Mouse (Mus musculus): ENCODE measurements at regions not wholly inside any gene's neighbourhood (a gene's known extent, or its start where the extent isn't known, plus 50 kb on each side); places are given as distances from the start of the nearest gene placed in this dataset.

- intact Hi-C loops (cut with DNase I): no loop called here
- DNase-seq: no peak
Observed at GRCm38 (mm10) chr13:47948098-47948865, 312.7 kb upstream of the Id4 start.

- intact Hi-C loops (cut with DNase I): no loop called here
- no peak for DNase-seq
Observed at GRCm38 (mm10) chr13:47950456-47950855, 310.6 kb upstream of the Id4 start.

DNA sequence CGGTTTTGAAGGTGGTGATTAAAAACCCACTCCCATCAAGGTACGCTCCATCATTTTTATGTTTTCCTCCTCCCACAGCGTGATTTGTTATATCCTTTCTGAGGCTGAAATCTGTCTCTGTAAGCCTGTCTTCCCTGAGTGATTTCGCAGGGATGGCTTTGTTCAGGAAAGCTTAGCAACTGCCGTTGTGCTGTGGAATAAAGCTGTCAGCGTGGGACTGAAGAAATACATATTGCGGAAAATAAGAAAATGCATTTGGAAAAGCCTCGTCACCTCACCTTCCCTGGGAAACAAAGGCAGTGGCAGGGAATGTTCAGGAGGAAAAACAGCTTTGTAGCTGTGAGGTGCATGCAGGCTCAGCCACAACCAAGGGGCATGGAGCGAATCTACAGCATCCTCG lies 310.0 kb upstream of the Id4 start:
- intact Hi-C loops (cut with DNase I): no loop called here

GRCm38 (mm10) chr13:47952946-47953345 lies 308.1 kb upstream of the Id4 start:
- intact Hi-C loops (cut with DNase I): no loop called here
- no peak for DNase-seq

More for the DNA sequence above, 310.0 kb upstream of the Id4 start:
- no peak for DNase-seq

- intact Hi-C loops (cut with DNase I): no loop called here
- no peak for DNase-seq
Observed at GRCm38 (mm10) chr13:47953776-47954175, 307.3 kb upstream of the Id4 start.

DNA sequence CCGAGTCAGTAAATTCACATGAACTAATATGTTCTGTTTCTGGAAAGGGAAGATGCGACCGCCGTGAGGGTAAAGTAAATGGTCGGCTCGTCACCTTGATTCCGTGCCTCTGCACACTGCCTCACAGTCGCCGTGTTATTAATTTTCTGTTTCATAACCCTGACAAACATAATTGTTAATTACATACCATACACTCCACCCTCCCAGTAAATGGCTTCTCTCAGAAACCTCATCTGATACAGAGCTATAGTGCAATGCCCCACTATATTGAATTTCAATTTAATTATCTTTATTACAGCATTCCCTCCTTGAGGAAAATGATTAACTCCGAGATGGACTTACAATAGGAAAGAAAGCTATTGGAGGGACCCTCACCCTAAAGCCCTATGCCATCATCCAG lies 305.5 kb upstream of the Id4 start:
- DNase-seq: no peak
- intact Hi-C loops (cut with DNase I): no loop called here

DNA sequence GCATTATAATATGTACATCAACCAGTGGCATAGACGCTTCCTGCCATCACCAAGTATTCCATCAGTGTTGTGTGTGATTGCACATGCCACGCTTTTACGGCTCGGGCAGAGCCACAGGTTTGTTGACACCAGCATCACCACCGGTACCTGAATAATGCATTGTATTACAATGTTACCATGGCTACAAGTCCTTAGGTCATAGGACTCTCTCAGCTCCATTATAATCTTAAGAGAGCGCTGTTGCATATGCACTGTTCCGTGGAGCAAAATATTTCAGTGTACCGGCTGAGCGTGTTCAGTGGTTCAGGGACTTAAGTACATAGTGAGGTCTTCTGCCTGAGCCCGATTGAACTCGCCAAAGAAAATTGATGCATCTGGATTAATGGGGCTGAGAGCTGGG lies 303.4 kb upstream of the Id4 start:
- intact Hi-C loops (cut with DNase I): no loop called here
- no peak for DNase-seq

GRCm38 (mm10) chr13:47974216-47974615 lies 286.8 kb upstream of the Id4 start:
- DNase-seq: peak in 1 of 2 experiments; percentile 2
- intact Hi-C loops (cut with DNase I): no loop called here

- intact Hi-C loops (cut with DNase I): no loop called here
- DNase-seq: peak; percentile 20 to 27
Observed at GRCm38 (mm10) chr13:47974756-47975515, 286.1 kb upstream of the Id4 start.

DNA sequence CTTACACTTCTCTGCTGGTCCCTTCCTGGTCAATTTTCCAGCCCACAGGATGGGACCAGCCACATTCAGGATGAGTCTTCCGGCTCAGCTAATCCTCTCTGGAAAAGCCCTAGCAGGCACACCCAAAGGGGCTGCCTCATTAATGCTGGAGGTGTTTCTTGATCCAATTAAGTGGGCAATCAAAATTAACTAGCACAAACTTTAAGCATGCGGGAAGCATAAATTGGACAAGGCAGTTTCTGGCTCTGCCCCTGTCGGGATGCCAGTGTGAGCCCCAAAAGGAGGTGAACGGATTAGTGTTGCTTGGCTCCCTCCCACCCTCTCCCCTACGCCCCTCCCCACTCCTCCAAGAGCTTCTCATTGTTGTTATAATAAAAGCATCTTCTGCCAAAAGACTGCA lies 262.5 kb upstream of the Id4 start:
- intact Hi-C loops (cut with DNase I): no loop called here
- DNase-seq: no peak

DNA sequence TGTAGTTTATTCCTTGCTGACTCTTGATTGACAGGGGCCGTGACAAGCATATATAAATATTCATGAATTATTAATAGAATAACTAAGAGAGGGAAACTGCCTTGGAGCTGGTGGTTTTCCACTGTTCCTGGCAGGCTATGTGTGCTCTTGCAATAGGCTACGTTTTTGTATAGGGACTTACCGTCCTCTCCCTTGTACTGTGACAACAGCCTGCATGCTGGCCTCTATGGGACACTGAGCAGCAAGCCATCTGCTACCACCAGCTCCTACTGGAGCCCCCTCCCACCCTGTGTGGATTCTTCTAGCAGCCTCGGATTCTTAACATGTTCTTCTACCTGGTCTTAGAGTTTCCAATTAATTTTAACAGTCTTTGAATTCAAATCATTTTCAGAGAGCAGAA lies 261.6 kb upstream of the Id4 start:
- DNase-seq: no peak
- intact Hi-C loops (cut with DNase I): no loop called here

GRCm38 (mm10) chr13:48003126-48003525 lies 257.9 kb upstream of the Id4 start:
- intact Hi-C loops (cut with DNase I): no loop called here
- peak; percentile 35 to 40 for DNase-seq

DNA sequence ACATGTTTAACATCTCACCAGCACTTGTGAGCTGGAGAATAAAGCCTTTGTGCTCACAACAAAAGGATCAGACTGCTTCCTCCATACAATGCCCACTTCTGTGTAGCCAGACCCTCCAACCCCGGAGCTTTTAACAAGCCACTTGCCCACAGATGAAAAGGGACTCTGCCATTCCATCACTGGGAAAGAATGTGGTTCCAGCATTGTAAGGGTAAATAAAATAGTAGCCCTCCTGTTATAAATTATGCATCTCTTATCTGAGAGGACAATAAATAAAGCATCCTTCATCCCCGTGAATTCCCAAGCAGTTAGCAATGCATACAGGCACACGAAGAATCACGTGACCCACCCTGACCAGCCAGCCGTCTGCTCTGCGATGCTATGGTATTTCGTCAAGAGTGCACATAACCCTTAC lies 247.7 kb upstream of the Id4 start:
- intact Hi-C loops (cut with DNase I): no loop called here
- DNase-seq: no peak

- intact Hi-C loops (cut with DNase I): no loop called here
- no peak for DNase-seq
Observed at GRCm38 (mm10) chr13:48015296-48015695, 245.7 kb upstream of the Id4 start.

DNA sequence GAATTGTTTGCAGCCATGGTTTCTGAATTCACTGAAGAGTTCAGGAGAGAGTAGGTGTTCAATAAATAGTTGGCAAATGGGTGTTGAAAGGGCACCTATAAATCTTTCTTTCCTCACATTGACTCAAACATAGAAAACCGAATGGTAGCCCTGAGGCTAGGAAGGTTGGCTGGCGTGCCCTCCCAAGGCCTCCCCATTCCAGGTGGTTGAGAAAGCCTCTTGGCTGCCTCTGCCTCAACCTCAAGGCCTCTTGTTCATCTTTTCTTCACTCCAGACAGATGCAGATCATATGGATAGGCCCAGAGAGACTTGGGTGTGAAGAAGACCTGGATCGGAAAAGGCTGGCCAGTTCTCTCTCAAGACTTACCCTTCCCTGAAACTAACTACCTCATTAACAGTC lies 245.0 kb upstream of the Id4 start:
- intact Hi-C loops (cut with DNase I): no loop called here
- no peak for DNase-seq

DNA sequence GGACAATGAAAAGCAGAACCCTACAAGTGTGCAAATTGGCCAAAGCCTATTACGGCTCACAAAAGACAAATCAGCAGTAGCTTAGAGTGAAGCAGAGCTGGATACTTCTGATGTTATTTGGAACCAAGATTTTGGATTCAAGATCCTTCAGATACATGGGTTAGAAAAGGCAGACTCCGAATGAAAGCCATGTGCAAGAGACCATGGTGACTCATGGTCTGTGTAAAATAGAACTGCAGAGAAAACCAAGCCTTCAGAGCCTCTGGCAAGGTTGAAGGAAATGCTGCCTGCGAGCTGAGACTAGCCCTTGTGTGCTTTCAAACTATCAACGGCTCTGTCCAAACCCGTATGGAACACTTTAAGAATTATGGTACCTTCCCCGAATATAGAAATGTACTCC lies 244.4 kb upstream of the Id4 start:
- intact Hi-C loops (cut with DNase I): no loop called here
- no peak for DNase-seq

DNA sequence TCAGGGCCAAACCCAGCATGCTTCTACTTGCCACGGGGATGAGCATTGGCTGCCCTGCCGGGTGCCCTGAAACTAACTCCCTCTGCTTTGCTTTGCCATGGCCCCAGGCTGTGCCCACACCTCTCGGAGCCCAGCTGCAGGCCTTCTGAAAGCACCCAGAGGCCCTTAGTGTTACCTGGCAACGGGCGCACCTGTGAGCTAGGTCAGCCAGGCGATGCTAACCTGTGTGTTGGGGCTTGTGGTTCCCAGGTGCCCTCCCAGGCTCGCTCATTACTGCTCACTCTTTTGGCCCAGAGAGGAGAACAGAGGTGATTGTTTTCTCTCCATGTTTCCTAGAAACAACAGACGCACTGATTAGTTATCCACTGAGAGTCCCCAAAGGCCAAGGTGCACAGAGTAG lies 243.4 kb upstream of the Id4 start:
- intact Hi-C loops (cut with DNase I): no loop called here
- no peak for DNase-seq

DNA sequence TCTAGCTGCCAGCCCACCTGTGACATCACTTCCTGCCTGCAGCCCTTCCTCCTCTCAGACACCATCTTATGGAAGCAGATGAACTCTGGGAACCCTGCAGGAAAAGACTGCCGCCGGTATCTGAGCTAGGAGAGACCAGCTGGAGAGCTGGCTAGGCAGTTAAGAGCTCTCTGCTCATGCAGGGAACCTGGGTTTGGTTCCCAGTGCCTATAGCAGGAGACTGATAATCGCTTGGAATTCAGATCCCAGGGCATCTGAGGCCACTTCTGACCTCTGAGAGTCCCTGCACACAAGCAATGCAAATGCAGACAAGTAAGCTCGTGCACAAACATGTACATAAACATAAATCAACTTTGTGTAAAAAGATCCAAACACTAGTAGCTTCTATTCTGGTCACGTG lies 242.4 kb upstream of the Id4 start:
- peak in 1 of 2 experiments; percentile 10 for DNase-seq
- intact Hi-C loops (cut with DNase I): no loop called here

- intact Hi-C loops (cut with DNase I): no loop called here
- no peak for DNase-seq
Observed at GRCm38 (mm10) chr13:48022958-48023615, 237.9 kb upstream of the Id4 start.

- intact Hi-C loops (cut with DNase I): no loop called here
- DNase-seq: peak; percentile 71 to 74
Observed at GRCm38 (mm10) chr13:48027775-48028489, 233.1 kb upstream of the Id4 start.

DNA sequence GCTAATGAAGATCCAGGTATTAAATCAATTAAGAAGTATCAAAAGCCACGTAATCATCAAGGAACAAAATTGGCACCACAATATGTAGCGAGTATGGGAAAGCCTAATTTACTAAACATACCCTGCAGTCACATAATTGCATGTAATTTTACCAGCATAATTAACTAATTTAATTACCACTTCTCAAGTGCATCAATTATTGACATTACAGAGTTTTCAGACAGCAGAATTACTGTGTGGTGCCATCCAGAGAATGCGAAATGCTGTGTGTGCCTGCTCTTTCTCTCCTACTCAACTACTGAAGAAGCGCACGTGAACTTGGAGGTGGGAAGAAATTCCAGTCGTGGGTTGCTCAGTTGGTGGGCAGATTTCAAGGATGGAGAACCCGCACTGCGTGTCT lies 229.5 kb upstream of the Id4 start:
- no peak for DNase-seq
- intact Hi-C loops (cut with DNase I): no loop called here
